Mouse (Mus musculus): ENCODE data around the gene Etl4.
"Not testable (repeated sequence)": the region's sequence is repeated elsewhere in the genome, so short reads cannot be mapped to it uniquely, and the experiment has no call there.

Etl4 gene

DNA sequence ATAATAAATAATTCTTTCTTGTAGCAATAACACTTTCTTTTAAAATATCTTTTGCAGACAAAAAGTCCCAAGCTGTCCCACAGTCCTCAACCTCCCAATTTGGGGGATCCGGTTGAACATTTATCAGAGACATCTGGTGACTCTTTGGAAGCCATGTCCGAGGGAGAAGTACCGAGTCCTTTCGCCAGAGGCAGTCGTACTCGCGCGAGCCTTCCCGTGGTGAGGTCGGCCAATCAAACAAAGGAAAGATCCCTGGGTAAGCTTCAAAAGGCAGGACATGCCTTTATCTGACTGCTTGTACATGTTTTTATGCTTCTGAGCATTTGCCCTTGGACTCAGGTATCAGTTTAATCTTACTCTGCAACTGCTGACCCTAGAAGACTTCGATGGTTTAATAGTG lies 752.3 kb downstream of the Etl4 start:
- DNase-seq: no peak

DNA sequence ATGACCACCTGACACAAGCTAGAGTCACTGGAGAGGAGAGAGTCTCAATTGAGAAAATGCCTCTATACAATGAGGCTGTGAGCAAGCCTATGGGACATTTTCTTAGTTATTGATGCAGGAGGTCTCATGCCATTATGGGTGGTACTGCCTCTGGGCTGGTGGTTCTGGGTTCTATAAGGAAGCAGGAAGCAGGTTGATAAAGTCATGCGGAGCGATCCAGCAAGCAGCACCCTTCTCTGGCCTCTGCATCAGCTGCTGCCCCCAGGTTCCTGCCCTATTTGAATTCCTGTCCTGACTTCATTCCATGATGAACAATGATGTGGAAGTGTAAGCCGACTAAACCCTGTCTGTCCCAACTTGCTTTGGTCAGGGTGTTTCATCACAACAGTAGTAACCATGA lies 753.1 kb downstream of the Etl4 start:
- DNase-seq: no peak

DNA sequence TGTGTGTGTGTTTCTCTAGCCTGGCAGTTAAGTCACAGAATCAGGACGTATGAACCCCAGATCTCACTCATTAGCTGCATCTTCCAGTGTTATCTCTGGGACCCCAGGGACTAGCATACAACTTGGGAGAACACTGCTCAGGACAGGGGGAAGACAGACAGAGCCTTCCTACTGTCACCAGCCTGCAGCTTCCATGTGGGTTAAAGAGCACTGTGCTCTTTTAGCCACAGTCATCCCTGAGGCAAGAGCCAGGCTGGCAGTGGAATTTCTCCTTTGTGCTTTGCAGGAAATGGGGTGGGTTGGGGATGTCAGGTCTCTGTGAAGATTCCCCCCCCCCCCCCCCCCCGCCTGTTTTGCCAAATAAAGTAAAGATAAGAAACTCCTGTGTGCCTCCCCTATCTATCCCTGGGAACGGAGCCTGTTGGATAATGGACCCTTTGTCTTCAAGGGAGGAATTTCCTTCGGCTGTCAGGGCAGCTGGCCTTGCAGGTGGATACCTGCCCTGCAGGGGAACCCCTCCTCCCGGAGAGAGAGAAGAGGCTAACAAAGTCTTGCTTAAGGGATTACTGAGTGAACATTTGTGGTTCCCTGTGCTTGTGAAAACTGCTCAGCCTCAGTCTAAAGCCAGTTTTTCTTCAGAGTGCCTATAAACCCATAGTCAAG lies 755.9 kb downstream of the Etl4 start:
- no peak for DNase-seq

DNA sequence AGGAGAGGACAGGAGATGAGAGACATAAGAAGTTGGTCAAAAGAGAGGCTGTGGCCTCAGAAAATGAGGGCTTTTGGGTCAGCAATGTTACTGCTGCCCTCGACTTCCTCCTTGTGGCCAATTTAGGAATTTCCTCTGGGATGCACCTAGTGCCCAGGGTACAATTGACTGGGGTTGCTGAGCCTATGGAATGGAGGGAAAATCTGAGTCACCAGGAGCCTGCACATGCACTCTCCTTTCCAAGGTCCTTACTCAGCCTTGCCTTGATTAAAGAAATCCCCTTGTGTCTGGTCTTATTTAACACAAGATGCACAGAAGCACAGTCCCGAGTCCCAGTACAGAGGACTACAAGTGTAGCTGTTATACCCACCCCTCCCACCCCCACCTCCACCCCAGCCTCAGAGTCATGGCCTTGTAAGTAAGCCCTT lies 756.5 kb downstream of the Etl4 start:
- DNase-seq: peak; percentile 70 to 79

DNA sequence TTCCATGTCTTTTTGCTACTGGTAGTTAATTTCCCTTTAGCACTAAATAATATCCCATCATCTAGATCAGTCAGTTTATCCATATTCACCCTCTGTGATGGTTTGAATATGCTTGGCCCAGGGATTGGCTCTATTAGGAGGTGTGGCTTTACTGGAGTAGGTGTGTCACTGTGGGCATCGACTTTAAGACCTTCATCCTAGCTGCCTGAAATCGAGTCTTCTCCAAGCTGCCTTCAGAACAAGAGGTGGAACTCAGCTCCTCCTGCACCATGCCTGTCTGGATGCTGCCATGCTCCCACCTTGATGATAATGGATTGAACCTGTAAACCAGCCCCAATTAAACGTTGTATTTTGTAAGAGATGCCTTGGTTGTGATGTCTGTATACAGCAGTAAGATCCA lies 758.3 kb downstream of the Etl4 start:
- DNase-seq: no peak

DNA sequence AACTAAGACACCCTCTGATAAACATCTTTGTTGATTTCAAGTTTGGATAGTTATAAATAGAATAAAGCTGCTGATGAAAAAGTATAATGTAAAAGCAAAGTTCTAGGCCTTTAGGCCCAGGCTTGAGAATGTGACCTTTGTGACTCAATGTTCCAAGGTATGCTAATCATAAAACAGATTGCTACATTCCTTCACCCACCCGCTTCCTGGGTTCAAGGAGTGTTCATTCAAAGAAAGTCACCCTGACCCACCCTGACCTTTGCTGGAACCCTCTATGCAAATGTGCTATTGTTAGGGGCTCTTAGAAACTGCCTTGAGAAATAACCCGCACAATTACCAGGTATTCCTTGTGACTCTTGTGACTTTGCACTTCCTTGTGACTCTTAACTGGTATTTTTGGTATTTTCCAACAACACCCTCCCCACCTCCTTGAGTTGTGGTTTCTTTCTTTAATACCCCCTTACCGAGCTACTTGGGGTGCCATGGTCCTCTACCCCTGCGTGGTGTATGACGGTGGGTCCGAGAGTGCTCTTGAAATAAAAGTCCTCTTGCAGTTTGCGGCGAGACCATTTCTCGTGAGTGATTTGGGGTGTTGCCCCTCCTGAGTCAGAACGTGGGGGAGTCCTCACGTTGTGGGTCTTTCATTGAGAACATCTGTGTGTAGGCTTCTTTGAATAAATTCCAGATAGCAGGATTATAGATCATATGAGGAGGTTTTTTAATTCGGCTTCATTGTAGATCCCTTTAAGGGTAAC lies 758.9 kb downstream of the Etl4 start:
- not testable (repeated sequence) for DNase-seq

DNA sequence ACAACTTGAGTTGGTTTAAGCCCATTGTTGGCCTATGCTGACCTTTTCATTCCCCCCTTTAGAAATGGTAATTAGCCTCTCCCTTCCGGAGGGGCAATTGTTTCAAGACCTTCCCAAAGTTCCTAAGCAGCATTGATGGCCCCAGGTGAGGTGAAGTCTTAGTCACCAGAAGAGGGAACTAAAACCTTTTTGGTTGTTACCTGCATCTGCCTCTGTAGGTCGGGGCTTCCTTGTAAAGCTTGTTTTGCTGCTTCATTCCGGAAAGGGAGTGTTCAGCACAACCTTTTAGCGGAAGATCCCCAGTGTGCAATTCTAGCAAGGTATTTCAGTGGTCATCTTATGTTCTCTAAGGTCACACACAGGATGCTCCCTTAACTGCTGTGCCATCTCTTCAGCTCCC lies 759.8 kb downstream of the Etl4 start:
- no peak for DNase-seq

DNA sequence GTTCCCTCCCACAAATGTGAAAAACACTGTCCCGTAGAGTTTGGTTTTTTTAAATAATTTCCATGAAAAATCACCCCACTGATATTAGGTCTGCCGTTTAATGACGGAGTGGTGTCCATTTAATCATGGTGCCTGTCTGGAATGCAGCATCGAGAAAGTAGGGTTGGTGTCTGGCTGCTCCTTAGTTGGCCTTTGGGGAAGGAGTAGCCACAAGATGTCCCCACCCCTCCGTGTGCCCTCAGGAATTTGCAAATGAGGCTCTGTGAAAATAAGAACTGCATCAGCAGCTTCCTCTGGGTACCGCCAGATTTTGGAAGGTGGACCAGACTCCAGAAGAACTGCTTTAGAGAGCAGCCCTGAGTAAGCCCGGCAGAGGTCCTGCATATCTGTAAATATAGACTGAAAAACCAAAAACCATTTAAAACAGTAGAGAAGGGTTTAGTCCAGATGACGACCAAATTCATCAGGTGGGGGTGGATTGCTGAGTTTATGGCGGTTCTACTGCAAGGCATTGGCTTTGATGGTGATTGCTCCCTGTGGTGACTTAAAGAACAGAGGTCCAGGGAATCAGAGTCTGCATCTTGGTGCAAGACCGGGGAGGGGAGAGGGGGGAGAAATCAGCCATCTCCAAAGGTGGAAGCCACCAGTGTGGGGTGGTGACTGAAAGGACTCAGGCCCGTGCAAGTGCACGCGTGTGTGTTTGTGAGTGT lies 762.1 kb downstream of the Etl4 start:
- no peak for DNase-seq

DNA sequence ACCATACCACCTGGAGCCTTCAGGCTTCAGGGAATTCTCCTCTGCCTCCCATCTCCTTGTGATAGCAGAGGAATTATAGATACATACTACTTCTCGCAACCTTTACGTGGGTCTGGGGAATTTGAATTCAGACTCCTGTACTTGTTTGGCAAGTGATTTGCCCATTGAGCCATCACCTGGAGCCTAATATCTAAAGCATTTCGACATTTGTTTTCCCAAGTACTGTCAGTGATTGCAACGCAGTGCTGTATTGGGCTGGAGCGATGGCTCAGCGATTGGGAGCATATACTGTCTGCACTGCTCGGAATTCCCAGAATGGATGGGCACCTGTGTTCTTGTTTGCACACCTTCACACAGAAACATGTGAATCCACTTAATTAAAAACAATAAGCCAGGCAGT lies 762.7 kb downstream of the Etl4 start:
- DNase-seq: no peak

DNA sequence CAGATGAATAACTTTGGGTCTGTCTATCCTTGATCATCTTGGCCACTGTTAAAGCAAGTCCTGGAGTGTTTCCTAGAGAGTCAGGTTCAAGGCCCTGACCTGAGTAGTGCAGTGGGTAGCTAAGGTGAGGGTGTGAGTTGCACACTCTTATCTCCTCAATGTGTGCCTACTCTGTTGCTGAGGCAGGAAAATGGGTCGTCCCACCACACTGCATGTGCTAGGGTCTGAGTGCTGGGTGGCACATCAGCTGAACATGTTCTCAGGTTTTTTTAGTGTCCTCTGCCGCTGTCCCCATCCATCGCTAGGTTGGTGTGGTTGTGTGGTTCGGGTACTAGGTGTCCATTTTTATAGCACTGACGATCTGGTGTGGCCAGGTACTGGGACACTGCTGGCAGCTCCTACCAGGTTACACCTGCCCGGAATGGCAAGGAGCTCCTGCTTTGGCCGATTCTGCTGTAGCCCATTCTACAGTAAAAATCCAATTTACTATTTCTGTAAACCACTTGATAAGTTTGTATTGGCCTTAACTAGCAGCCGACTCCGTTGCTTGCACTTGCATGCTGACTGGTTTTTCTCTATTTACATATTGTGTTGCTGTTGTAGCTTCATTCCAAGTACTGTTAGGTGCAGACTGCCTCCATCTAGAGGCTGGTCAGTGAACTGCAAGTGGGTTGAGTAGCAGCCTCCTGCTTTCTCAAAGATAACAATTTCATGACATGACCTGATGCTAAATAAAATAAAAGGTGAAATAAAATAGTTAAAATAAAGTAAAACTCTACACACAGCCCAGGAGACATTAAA lies 763.4 kb downstream of the Etl4 start:
- peak; percentile 78 to 81 for DNase-seq

DNA sequence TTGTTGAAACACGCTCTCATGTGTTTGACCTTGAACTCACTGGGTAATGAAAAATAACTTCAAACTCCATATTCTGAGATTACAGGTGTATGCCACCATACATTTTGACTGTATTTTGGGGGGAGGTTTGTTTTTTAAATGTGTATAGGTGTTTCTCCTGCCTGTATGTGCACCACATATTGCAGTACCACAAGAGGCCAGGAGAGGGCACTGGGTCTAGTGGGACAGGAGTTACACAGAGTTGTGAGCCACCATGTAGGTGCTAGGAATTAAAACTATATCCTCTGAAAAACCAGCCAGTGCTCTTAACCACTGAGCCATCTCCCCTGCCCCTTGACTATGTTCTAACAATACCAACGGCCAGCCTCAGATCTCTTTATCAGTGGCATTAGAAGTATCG lies 766.8 kb downstream of the Etl4 start:
- peak; percentile 17 to 19 for DNase-seq

DNA sequence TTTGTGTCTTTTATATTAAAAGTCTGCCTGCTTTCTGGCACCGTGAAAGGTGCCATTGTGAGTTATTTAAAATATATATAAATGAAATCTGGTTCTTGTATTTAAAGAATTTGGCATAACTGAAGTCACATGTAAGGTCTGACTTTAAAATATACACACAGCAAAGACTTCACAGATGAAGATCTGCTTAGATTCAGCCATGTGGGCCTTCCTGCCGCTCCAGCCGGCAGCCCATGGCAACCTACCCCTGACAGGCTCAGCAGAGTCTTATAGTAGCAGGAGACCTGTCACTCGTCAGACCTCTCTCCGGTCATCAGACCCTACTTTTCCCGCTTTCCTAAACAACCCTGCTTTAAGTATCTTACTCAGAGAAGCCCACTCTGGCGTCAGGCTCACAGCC lies 769.2 kb downstream of the Etl4 start:
- no peak for DNase-seq

DNA sequence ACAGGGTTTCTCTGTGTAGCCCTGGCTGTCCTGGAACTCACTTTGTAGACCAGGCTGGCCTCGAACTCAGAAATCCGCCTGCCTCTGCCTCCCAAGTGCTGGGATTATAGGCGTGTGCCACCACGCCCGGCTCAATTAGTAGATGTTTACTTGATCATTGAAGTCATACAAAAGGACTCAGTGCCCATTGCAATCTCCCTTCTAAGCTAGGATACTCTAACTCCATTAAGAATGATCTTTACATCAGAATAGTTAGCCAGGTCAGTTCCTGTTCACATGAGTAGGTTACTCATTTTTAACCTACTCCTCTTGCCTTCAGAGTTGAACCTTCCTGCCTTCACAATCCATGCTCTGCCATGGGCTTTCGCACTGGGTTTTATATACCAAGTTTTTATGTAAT lies 772.6 kb downstream of the Etl4 start:
- not testable (repeated sequence) for DNase-seq

DNA sequence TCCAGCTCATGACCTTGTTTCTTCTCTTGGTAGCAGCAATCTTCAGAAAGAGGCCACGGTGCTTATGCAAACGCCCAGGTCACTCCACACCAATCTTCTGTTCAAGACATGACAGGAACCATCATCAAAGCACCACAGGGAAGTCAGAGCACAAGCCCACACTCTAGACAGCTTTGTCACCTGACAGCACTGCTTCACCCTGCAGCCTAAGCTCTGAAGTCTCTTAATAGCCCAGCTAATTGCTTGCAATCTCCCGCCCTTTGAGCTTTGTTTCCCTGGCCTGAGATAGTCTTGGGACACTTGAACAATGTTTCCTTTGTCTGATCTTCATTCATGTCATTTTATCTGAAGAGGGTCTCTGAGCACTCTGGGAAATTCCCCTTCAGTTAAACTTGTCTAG lies 779.8 kb downstream of the Etl4 start:
- DNase-seq: no peak

DNA sequence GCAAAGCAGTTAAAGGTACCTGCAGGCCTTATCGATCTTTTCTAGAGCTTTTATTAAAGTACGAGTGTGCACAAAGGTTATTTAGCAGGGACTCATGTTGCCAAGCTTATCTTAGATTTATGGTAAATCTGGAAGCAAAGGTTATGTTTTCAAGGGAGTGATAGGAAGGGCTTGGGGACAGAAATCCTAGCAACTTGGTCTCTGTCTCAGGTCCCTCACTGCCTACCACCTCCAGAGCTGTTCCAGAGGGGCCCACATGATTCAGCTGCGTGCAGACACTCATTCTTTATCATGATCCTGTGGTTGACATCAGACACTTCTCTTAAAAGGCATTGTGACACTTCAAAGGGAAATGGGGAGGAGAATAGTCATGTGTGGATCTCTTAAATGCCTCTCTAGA lies 783.3 kb downstream of the Etl4 start:
- no peak for DNase-seq

DNA sequence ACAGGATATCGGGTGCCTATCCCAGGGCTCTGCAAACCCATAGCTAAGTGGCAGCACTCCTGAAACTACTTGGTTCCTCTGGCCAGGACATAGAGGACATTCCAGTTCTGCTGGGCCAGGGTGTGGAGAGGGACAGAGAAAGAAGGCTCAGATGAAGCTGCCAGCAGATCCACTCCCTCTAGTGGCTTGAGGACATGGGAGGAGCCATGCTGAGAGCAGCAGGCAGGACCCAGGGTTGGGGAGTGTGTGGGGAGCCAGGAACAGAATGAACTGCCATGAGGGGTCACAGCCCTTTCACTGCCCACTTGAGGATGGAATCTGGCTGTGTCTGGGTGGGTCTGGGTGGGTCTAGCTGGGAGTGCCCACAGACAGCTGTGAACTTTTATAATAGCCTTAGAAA lies 784.2 kb downstream of the Etl4 start:
- no peak for DNase-seq

DNA sequence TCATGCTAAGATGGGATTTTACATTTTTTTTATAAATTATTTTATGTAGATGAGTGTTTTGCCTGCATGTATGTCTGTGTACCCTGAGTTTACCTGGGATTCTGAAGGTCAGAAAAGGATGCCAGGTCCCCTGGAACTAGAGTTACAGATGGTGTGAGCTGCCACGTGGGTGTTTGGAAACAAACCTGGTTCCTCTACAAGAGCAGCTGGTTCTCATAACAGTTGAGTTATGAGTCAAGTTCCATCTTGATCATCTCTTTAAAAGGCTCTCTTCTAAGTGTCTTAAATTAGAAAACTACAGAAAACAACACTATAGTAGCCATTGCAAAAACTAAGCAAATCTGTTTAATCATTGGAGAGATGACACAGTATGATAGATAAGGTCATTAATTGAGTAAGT lies 788.1 kb downstream of the Etl4 start:
- no peak for DNase-seq

DNA sequence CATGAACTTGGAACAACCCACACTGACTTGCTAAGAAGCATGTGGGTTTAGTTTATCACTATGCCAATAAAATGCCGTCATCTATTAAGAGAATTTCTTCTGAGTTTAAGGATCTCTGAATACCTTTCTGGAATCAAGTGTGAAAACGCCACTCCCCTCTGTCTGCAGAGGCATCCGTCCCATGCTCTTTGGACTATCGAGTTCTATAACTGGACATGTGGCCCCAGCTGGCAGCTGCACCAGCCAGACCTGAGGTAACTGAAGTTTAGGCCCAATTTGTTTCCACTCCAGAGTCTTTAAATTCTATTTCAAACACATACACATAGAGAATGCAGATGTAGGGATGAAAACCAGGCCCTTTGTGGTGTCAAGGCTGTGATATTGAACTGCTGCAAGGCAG lies 795.5 kb downstream of the Etl4 start:
- no peak for DNase-seq

DNA sequence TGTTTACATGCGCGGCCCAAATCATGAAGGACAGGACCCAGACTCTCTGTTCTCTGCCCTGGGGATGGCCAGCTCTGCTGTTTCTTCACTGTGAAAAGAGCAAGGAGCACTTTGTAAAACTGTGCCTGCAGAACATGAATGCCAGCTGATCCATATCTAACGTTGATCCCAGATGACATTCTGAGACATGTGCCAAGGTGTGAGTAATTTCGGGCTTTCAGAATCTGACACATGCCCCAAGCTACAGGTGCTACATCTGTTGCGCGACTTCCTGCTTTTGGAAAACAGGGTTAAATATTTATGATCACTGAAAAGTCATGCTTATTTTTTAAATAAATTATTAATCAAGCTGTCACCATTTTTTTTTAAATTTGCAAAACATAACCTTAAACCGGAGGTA lies 801.0 kb downstream of the Etl4 start:
- no peak for DNase-seq

DNA sequence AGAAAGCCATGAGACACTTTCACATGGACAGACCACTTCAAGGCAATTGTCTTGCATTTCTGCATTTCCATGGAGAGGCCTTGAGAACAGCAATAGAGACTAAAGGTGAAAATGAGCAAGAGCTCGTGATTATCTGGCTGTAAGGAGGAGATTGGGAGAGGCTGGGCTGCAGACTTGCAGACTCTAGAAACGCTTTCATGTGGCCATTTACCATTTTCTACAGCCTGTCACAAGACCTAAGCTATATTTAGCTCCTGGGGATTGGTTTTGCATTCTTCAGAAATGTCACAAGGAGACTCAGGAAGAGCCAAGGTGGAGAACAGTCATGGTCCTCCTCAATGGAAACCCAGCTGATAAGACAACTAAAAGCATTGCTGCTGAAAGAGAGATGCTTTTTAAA lies 801.4 kb downstream of the Etl4 start:
- DNase-seq: no peak

DNA sequence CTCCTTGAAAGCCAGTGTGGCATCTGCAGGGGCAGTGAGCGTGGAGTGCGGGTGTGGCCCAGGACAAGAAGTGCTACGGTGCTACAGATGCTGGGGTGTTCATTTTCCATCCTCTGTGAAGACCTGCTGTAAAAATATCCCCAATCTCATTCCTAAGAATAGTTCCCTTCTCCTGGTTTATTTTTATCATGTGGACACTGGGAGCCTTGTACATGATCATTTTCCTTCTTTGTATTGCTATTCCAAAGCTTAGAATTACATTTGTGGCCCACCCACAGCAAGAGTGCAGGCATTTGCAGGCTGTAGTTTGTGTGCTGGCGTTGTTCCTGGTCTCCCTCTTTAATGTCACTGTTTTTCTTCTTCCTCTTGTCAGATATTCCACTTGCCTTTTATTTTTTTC lies 809.5 kb downstream of the Etl4 start:
- DNase-seq: no peak

DNA sequence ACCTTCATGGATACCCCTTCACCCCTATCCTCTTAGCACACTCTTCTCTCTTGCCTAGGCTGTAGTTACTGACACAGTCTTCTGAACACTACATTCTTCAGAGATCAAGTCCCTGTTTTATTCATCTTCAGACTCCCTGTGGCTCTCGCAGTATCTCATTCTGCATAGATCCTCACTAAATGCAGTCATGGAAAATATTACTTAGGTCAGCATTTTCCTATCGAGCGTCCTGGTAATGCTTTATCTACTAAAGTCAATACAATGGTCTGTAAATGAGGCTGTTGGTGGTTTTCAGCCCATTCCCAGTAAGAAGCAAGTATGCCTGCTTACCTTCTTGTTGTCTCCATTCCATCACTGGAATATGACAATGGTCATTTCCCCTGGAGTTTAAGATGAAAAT lies 811.5 kb downstream of the Etl4 start:
- no peak for DNase-seq
